Mouse (Mus musculus) kidney, embryonic 15.5 days (tissue): ENCODE data around the gene Cdh26. TPM values are rescaled to one million over a fixed set of nuclear protein-coding genes. Genes with fewer than 3 reads are reported as not detected.

Experiments used
- ATAC-seq: fragments of 200-750 bp; cut with Nextera tagmentation; replicated peaks from 2 replicates; pipeline ENCODE4 v1.8.0; 2017; ENCODE audit warnings: moderate TSS enrichment; ENCODE audit not compliant: low FRiP score
- H3K27ac ChIP-seq: fragments of 300-500 bp; sonication (generic); 2 replicates; pipeline ENCODE4 v1.5.1; 2015; ENCODE audit warnings: mild to moderate bottlenecking, inconsistent platforms
- H3K27me3 ChIP-seq: fragments of 300-500 bp; sonication (generic); 2 replicates; pipeline ENCODE4 v1.6.1; 2015; ENCODE audit warnings: inconsistent platforms
- H3K36me3 ChIP-seq: fragments of 300-500 bp; sonication (generic); 2 replicates; pipeline ENCODE4 v1.6.1; 2015; ENCODE audit warnings: inconsistent platforms
- H3K4me1 ChIP-seq: fragments of 300-500 bp; sonication (generic); 2 replicates; pipeline ENCODE4 v1.6.1; 2015; ENCODE audit warnings: inconsistent platforms
- H3K4me2 ChIP-seq: fragments of 300-500 bp; sonication (generic); 2 replicates; pipeline ENCODE4 v1.6.1; 2015; ENCODE audit warnings: moderate library complexity, mild to moderate bottlenecking, inconsistent platforms
- H3K4me3 ChIP-seq: fragments of 300-500 bp; sonication (generic); replicated peaks from 2 replicates; pipeline ENCODE4 v1.5.1; 2015; ENCODE audit warnings: mild to moderate bottlenecking, inconsistent platforms
- H3K9ac ChIP-seq: fragments of 300-500 bp; sonication (generic); 2 replicates; pipeline ENCODE4 v1.6.1; 2015; ENCODE audit warnings: mild to moderate bottlenecking, inconsistent platforms
- H3K9me3 ChIP-seq: fragments of 300-500 bp; sonication (generic); replicated peaks from 2 replicates; pipeline ENCODE4 v1.6.1; 2016; ENCODE audit warnings: inconsistent platforms
- WGBS: fragments of 180-500 bp; shearing (Covaris S2); methylation state at CpG from one replicate; pipeline ENCODE4 v1.1.7; 2015; ENCODE audit warnings: mixed read lengths; 5-methylcytosine and 5-hydroxymethylcytosine counted together
- polyA plus RNA-seq: library from polyadenylated mRNA; unstranded; fragments of >200 nt; fragmentation: Nextera tagmentation; extraction: Ambion mirVana; gene quantifications from 2 replicates; pipeline ENCODE4 v1.2.1, GENCODE M21; 2015

Gene Cdh26
- polyA plus RNA-seq, 1 experiment from 2014 or later = 0.70 TPM

DNA sequence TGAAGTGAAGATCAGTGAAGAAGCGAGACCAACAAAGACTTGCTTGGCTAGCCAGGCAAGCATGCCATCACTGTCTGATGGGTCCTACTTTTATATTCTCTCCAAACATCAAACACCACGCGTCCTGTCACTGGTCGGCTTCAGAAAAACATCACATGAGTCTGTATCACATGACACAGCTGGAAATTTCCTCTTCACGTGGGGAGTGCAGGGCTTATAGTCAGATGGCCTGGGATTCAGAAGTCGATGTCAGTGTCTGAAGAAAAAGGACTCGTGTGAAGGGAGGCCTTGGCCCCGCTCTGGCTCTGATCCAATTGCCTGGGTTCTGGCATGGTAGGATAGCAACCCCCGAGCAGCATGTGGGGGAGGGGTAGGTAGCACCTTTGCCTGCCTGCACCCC lies 86.6 kb downstream of the Cdh26 start:
- no peak for ATAC-seq

DNA sequence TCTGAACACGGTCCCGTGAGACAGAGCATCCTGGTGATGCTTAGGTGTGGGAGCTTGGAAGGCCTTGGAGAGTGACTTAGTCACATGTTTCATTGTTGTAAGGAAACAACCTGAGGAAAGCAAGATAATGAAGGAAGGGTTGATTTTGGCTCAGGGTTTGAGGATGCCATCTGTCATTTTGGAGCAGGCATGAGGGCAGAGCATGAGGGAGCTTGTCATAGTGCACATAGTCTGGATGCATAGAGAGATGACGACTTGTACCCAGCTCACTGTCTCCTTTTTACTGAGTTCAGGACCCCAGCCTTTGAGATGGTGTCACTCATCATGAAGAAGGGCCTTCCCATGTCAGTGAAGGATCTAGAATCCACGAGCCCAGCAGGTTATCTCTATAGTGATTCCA lies 89.0 kb downstream of the Cdh26 start:
- Histone ChIP-seq H3K36me3 (no peaks in the 10 kb centered on the region), H3K4me1 (no peaks in the 10 kb centered on the region), H3K27me3 (no peaks in the 10 kb centered on the region), H3K4me2 (no peak overlapping the region), H3K9me3 (no peaks in the 10 kb centered on the region), H3K9ac (no peak overlapping the region), H3K27ac (no peak overlapping the region), H3K4me3 (no peak overlapping the region)
- 85% methylated on average over 4 of the region's 4 CpGs for WGBS
- ATAC-seq = no peak

More for the DNA sequence above, 86.6 kb downstream of the Cdh26 start:
- Histone ChIP-seq H3K9ac (no peak overlapping the region), H3K4me3 (no peak overlapping the region), H3K27ac (no peak overlapping the region), H3K9me3 (no peaks in the 10 kb centered on the region), H3K4me2 (no peak overlapping the region), H3K27me3 (no peaks in the 10 kb centered on the region), H3K36me3 (no peaks in the 10 kb centered on the region), H3K4me1 (no peaks in the 10 kb centered on the region; the same call in 1 of the 2 replicates)
- WGBS = 70% methylated on average over 9 of the region's 9 CpGs

GRCm38 (mm10) chr2:178520216-178520615 lies 89.9 kb downstream of the Cdh26 start:
- WGBS = 20% methylated on average over 2 of the region's 2 CpGs
- no peaks in the 10 kb centered on the region for H3K4me1 ChIP-seq
- no peak overlapping the region for H3K9ac ChIP-seq
- H3K4me3 ChIP-seq = no peak overlapping the region
- H3K9me3 ChIP-seq = no peaks in the 10 kb centered on the region
- no peak overlapping the region for H3K27ac ChIP-seq
- no peaks in the 10 kb centered on the region for H3K36me3 ChIP-seq
- ATAC-seq = no peak
- no peak overlapping the region for H3K4me2 ChIP-seq
- no peaks in the 10 kb centered on the region for H3K27me3 ChIP-seq

- H3K4me2 ChIP-seq = no peak overlapping the region
- H3K4me3 ChIP-seq = no peak overlapping the region
- H3K27me3 ChIP-seq = no peaks in the 10 kb centered on the region
- H3K27ac ChIP-seq = no peak overlapping the region
- WGBS = 61% methylated on average over 4 of the region's 4 CpGs
- no peaks in the 10 kb centered on the region for H3K4me1 ChIP-seq
- no peak overlapping the region for H3K9ac ChIP-seq
- no peaks in the 10 kb centered on the region for H3K36me3 ChIP-seq
- ATAC-seq = no peak
- no peaks in the 10 kb centered on the region for H3K9me3 ChIP-seq
These were observed 92.0 kb downstream of the Cdh26 start for GRCm38 (mm10) chr2:178522331-178522730.

- Histone ChIP-seq H3K9ac (no peak overlapping the region), H3K36me3 (no peaks in the 10 kb centered on the region), H3K4me3 (no peak overlapping the region), H3K4me1 (no peaks in the 10 kb centered on the region), H3K4me2 (no peak overlapping the region), H3K9me3 (no peaks in the 10 kb centered on the region), H3K27ac (no peak overlapping the region), H3K27me3 (no peaks in the 10 kb centered on the region)
- WGBS = 88% methylated on average over 1 of the region's 1 CpGs
- no peak for ATAC-seq
These were observed 92.5 kb downstream of the Cdh26 start for GRCm38 (mm10) chr2:178522786-178523185.

GRCm38 (mm10) chr2:178526776-178527175 lies 96.4 kb downstream of the Cdh26 start:
- no peak overlapping the region for H3K4me2 ChIP-seq
- H3K27ac ChIP-seq = no peak overlapping the region
- no peak overlapping the region for H3K9ac ChIP-seq
- WGBS = 83% methylated on average over 6 of the region's 6 CpGs
- no peaks in the 10 kb centered on the region for H3K36me3 ChIP-seq
- no peaks in the 10 kb centered on the region for H3K27me3 ChIP-seq
- H3K9me3 ChIP-seq = no peaks in the 10 kb centered on the region
- no peak for ATAC-seq
- H3K4me3 ChIP-seq = no peak overlapping the region
- H3K4me1 ChIP-seq = no peaks in the 10 kb centered on the region

DNA sequence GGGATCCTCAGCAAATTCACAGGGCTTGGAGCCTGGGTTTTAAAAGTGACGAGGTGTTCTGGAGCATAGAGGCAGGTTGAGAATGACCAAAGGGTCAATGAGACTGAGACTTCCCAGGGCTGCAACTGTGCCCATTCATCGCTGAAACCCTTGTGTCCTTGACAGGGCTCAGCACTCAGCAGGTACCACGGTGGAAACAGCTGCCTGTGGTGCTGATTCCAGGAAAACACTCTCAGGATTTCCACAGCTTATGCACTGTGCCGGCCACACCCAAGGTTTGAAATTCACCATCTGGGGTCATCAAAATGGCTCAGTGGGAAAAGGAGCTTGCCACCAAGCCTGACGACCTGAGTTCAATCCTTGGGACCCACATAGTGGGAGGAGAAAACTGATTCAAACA lies 100.9 kb downstream of the Cdh26 start:
- H3K27ac ChIP-seq = no peak overlapping the region
- no peak overlapping the region for H3K4me3 ChIP-seq
- no peak for ATAC-seq
- no peak overlapping the region for H3K4me2 ChIP-seq
- H3K9me3 ChIP-seq = no peaks in the 10 kb centered on the region
- no peaks in the 10 kb centered on the region for H3K27me3 ChIP-seq
- 77% methylated on average over 5 of the region's 5 CpGs for WGBS
- peaks cover 6% of the 10 kb centered on the region for H3K4me1 ChIP-seq
- no peak overlapping the region for H3K9ac ChIP-seq
- no peaks in the 10 kb centered on the region for H3K36me3 ChIP-seq

DNA sequence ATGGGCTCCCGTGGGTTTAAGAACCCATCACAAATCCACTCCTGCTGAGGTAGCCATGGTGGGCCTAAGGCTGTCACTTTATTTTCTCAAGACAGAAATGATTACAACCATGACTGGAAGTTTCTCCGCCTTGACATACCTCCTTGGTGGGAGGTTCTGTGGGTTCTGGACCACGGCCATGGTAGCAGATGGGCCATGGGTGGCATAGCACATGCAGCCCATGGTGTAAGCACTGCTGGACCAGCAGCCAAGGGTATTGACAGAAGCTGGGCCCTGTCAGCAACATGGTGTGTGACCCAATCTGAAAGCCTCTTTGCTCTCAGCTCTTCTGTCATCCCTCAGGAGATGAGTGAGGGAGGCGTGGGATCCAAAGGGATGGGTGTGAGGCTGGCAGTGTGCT lies 106.2 kb downstream of the Cdh26 start:
- 84% methylated on average over 4 of the region's 4 CpGs for WGBS
- Histone ChIP-seq H3K9me3 (no peaks in the 10 kb centered on the region), H3K4me3 (no peak overlapping the region), H3K27ac (no peak overlapping the region), H3K4me2 (no peak overlapping the region), H3K36me3 (no peaks in the 10 kb centered on the region), H3K9ac (no peak overlapping the region), H3K4me1 (peaks cover 8% of the 10 kb centered on the region), H3K27me3 (no peaks in the 10 kb centered on the region)
- ATAC-seq = no peak

Other genes with a start within 250 kb of the Cdh26 start
- gene Sycp2, start 22.8 kb upstream of the Cdh26 start, polyA plus RNA-seq = 0.04 and 0.17 TPM in 2 replicates
- 2.4 and 2.9 TPM in 2 replicates for gene Ppp1r3d, start 16.1 kb upstream of the Cdh26 start, polyA plus RNA-seq
- 4.1 and 5.5 TPM in 2 replicates for gene Fam217b, start 16.0 kb upstream of the Cdh26 start, polyA plus RNA-seq